Mouse (Mus musculus) spleen, embryonic (tissue): ENCODE results near the gene Cyp2w1.
"Not testable (repeated sequence)": the region's sequence is repeated elsewhere in the genome, so short reads cannot be mapped to it uniquely, and the experiment has no call there.

Experiments
- CTCF ChIA-PET: fragments of 350-600 bp; sonication (Branson Sonifier 250); formaldehyde crosslinking; loops from one replicate; lab custom pipeline; 2022; lab: Charles Lee

Gene Cyp2w1

DNA sequence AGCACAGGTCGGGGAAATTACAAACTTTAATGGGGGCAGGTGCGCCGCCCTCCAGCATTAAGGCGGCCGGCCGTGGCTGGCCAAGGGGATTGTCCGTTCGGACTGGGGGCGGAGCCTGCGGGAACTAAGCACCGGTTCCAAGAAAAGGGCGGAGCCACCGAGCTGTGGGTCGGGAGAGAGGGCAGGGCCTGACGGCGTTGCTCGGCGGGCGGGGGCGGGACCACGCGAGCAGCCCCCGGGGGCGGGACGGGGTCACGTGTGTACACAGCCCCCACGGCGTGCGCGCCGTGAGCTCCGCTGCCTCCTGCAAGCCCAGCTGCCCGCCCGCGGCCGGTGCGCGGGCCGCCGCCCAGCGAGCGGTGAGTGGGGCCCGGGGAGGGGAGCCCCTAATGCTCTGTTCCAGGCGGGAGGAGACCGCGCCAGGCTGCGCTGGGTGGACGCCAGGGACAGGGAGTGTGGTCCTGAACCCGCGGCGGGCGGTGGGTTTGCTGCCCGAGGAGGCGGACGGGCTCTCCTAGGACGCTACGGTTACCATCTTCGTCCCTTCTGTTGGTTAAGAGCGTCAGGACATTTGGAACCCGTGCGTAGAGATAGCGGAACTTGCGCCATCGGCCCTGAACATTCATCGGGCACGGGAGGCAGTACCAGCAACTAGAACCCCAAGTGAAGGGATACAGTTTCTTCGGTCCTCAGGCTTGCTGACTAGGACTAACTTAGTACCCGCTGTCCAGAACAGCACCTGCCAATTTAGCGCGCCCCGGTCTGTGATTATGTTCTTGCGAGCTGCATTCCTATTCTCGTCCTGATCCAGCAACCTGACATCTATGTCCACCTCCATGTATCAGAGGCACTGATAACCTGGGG, 28.2 kb downstream of the Cyp2w1 start:
- CTCF ChIA-PET, result interaction anchor here (0.6 kb wide), 1 partner anchor 15 kb away, joined by 4 read pairs; no protein-coding TSS in a partner anchor

DNA sequence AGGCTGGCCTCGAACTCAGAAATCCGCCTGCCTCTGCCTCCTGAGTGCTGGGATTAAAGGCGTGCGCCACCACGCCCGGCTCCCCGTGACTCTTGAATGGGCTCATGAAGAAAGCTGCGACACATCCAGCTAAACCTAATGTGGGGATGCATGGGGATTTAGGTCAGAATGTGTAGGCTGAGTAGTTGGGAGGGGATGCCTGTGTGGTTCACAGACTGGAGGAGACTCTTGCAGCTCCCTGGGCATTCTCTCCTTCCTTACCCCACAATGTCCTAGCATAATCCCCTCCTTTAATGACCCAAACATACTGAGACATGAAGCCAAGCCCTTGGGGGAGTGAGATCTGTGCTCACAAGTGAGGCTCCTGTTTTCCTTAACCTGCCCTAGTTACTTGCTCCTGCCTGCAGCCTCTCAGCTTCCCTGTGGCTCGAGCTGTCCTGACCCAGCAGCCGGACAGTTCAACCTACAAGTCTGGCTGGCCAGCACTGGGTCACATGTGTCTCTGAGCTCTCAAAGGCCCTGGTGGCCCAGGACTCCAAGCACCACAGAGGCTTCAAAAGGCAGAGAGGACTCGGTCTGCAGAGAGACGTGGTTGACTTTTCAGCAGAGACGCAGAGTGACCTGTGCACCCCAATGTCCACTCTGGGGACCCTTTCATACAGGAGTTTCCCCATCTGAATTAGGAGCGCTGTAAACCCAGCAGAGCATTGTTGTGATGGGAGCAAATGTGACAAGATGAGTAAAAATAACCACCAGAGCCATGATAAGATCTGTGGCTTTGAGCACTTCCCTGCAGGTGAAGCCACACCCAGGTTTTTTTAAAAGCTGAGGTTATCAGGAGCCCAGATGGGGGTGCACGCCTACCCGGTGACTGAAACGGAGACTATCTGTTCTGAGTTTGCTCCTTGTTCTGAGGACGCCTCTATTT, 29.4 kb downstream of the Cyp2w1 start:
- CTCF ChIA-PET, result no interaction called here

DNA sequence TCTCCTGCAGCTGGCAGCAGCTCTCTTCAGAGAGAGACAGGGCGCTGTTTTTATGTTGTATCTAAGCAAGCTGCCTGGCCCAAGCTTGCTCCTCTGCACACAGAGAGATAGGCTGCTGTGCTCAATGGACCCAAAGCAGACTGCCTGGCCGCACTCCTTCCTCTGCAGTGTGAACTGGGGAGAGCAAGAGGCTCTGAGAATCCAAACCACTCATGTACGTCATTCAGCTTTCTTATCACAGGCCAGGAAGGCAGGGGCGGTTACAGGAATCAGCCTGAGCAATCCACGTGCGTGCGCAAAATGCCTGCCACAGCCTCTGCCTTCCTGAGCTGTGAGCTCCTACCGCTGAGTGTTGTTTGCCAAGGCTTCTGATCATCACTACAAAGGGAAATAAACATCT, 30.3 kb downstream of the Cyp2w1 start:
- CTCF ChIA-PET, result interaction anchor here (0.8 to 1.1 kb wide), 2 partner anchors 11 to 16 kb away, joined by 3 read pairs; no protein-coding TSS in a partner anchor

DNA sequence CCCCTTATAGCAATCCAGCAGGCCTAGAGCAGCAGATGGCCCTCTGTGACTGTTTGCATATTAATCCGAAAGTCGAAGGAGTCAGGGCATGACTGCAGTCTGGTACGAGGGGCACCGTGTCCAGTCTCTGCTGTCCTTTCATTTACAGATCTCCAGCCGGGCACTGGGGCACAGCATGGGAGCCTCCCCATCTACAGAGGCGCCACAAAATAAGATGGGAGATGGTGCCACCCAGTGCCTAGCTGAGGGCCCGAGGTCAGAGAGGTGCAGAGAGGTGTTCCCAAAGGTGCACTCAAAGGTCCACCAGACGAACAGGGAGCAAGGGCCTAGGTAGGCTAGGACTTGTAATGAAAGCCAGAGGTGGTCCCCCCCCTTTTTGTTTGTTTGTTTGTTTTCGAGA, 30.8 kb downstream of the Cyp2w1 start:
- CTCF ChIA-PET, result interaction anchor here (0.8 to 1.1 kb wide), 2 partner anchors 12 to 15 kb away, joined by 3 read pairs; no protein-coding TSS in a partner anchor

DNA sequence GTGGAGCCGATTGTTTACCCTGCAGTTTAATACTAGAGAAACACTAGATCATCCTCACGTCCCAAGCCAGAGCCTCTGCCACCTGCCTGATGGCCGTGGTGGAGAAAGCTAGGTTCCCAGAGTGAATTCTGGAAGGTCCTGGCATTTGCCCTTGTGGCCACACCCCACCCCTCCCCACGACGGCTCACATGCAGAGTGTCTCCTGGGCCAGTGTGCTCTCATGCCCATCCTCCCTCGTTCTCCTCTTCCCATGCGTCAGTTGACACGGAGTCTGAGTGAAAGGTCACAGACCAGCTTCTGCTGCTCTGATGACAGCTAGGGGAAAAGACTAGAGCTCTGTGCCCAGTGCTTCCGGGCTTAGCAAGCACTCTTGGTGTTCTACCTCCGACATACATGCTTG, 32.1 kb downstream of the Cyp2w1 start:
- CTCF ChIA-PET, result interaction anchor here (0.6 kb wide), 1 partner anchor 9 kb away, joined by 4 read pairs; no protein-coding TSS in a partner anchor

DNA sequence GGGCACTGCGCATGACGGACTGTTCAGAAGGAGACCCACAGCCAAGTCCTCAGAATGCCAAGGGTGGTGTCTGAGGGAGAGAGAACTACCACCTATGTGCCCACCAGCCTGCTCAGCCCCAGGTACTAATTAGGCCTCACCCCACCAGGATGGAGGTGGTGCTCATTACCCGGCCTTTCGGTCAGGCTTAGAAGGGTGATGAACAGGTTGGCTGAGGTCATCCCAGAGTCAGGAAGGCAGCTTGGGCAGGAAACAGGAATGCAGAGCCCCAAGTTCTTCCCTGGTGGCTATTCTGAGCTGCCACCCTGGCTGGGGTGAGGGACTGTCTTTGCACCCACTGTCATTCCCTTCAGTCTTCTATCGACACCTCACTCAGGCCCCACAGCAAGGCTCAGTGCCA, 33.6 kb downstream of the Cyp2w1 start:
- CTCF ChIA-PET, result no interaction called here

DNA sequence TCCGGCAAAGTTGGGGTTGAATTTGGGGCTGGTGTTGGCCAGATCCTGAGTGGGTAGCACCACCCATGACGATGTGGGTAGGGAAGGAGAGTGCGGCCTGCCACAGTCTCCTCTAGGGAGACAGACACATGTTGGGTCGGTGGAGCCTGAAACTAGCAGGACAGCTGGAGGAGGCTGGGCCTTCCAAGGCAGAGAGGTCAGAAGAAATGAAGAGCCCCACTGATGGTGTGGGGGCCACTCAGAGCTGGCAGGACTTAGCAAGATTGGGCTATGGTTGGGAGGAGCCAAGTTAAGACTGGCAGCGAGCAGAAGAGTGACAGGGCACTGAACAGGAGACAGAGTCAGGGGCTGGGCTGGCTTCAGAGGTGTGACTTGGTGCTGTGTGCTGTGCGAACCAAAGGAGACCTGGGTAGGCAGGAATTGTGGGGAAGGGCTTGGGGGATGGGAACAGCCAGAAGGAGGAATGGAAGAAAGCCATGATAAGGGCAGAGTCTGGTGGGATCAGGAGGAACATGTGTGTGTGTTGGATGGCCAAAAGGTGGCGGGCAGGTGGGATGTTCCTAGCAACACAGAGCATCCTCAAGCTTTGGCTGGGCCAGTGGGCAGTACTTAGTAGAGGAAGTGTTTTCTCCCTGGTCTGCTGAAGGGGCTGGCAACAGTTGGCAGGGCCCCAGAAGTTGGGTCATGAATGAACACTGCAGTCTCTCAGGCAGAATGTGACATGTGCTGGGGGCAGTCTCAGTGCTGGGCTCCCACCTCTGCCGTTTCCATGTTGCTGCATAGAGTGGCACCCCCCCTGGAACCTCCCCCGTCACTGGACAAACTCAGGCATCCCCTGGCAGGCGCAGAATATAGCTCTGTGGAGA, 35.1 kb downstream of the Cyp2w1 start:
- CTCF ChIA-PET, result interaction anchor here (0.6 to 0.8 kb wide), 2 partner anchors 15 to 23 kb away, joined by 8 to 11 read pairs; no protein-coding TSS in a partner anchor

DNA sequence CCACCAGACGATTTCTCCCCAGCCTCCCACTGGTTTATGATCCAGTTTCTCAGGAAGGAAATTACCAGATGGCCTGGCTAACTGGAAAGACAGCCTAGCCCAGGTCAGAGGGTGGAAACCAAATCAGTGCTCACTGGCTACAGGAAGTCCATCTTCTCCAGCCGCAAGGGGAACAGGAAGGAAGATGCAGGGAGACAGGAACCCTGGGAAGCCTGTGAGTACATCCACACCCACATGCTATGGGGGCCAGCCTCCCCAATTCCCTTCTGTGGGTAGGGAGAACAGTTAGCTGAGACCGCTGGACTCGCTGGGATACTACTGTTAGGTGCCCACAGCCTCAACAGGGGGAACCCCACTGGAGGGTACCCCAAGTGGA, 35.8 kb downstream of the Cyp2w1 start:
- CTCF ChIA-PET, result no interaction called here

DNA sequence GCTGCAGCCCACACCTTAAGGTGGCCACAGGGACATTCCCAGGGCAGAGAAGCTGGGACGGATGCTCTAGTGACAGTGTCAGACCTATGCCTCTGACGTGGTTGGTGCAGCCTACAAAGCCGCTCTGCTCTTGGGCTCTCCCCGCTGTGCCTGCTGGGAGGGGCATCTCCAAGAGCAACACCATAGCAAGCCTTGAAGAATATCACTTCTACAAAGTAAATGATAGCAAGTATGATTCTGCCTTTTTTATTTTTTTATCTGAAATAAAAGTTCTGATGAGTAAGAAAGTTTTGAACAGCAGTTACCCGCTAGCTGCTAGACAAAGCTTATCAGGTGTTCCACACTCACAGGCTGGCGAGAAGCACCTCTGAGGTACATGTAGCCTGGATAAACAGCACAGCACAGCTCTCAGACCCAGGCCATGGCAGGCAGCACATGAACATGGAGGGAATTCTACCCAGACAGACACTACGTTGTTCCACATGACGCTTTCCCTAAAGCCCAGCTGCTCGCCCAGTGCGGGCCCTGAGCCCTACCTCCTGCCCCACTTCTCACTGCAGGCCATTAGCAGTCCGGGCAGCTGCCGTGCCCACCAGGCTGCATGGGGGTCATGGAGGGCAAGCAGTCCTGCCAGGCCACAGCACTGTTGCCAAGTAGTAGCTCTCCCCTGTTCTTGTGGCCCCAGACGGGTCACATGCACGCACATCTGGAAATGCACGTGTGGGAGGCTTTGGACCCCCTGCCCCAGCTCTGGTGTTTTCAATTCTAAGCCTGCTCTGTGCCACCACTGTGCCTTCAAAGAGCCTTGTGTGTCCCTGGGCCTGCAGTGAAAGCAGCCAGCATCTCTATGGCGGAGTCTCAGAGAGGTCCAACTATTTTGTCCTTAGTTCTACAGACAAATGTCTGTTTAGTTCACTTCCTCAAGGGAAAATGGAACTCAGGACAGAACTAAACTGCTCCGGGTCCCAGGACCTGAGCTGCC, 36.6 kb downstream of the Cyp2w1 start:
- CTCF ChIA-PET, result no interaction called here

DNA sequence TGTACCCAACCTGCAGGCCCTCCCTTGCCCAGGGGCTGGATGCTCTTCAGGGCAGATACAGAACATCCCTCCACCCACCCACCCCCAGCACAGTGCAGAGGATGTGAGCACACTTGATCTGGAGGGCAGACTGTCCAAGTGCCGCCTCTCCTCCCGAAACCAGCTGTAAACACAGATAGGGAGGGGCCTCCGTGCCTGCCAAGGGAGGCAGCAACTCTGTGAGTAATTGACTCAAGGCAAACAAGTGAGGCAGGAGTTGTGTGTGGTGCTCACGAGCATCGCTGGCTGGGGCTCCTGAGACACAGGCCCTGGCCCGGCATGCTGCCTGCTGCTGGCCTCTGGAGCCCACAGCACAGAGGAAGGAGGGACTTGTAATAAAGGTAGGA, 37.3 kb downstream of the Cyp2w1 start:
- CTCF ChIA-PET, result no interaction called here

DNA sequence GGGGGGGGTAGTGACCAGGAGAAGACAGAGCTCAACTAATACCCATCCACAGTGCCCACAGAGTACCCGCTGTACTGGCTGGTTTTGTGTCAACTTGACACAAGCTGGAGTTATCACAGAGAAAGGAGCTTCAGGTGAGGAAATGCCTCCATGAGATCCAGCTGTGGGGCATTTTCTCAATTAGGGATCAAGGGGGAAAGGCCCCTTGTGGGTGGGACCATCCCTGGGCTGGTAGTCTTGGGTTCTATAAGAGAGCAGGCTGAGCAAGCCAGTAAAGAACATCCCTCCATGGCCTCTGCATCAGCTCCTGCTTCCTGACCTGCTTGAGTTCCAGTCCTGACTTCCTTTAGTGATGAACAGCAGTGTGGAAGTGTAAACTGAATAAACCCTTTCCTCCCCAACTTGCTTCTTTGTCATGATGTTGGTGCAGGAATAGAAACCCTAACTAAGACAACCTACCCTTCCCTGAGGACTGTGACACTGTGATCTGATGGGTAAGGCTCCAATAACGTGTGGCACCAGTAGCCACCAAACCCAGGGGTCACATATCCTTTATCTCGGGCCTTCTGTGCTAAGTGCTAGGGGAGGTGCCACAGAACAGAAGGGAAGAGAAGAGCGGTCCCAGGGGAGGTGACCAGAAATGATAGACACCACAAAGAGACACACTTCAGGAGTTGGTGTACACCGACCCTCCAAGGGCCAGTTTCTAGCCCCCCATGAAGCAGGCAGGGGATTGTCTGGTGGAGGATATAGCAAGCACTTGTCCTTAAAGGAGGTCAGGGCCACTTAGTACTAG, 38.1 kb downstream of the Cyp2w1 start:
- CTCF ChIA-PET, result not testable (repeated sequence)

DNA sequence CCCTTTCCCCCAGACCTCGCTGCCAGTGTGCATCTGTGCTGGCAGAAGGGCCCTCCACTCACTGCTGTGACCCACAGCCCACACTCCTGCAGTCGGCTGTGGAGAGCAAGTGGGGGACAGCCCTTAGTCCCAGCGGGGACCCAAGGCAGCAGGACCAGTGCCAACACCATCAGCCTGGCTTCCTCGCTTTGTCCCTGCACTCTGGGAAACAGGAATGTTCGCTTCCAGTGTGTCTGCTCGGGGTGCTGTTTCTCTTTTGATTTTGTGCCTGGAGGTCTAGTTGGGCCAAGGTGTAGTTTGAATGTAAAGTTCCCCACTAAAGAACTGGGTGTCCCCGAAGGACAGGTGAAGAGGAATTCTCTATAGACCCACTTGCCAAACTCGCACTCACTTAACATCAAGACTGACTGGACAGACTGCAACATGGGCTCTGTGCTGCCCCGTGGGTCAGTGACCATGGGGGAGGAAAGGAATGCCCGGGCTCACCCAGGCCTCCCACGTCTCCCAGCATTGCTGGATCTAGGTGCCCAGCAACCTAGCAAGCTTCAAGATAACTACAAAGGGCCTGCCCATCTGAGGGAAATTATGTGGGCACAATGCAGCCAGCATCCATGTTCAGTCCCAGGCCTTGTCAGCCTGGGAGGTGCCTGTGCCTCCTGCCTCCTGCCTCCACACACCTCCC, 39.0 kb downstream of the Cyp2w1 start:
- CTCF ChIA-PET, result no interaction called here

DNA sequence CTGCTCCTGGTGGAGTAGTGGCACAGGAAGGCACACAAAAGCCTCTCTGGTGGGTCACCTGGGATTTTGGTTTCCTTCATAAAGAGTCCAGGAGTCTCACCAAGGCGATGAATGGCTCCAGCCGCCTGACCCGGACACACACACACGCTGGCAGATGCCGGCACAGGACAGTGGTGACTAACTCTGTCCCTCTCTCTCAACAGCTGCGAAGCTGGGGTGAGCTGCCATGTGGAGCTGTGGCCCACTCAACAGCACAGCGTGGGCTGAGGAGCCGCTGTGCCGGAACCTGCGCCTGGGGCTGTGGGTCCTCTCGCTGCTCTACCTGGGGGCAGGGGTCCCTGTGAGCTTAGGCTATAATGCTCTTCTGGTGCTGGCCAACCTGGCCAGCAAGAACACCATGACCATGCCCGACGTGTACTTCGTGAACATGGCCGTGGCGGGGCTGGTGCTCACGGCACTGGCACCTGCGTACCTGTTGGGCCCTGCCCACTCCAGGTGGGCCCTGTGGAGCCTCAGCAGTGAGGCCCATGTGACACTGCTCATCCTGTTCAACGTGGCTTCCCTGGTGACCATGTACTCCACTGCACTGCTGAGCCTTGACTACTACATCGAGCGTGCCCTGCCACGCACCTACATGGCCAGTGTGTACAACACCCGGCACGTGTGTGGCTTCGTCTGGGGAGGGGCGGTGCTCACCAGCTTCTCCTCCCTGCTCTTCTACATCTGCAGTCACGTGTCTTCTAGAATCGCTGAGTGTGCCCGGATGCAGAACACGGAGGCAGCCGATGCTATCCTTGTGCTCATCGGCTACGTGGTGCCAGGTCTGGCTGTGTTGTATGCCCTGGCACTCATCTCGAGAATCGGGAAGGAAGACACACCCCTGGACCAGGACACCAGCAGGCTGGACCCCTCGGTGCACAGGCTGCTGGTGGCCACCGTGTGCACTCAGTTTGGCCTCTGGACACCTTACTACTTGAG, 40.1 kb downstream of the Cyp2w1 start:
- CTCF ChIA-PET, result no interaction called here

DNA sequence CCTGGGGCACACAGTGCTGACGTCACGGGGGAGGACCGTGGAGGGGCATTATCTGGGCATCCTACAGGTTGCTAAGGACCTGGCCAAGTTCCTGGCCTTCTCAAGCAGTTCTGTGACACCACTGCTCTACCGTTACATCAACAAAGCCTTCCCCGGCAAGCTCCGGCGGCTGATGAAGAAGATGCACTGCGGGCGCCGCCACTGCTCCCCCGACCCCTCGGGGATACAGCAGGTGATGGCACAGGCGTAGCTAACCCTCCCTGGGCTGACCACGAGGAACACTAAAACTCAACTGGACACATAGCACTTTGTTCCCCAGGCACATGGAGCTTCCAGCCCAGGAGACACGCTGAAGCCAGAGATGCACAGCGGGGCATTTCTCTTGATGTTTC, 40.8 kb downstream of the Cyp2w1 start:
- CTCF ChIA-PET, result interaction anchor here (0.6 kb wide), 1 partner anchor 9 kb away, joined by 4 read pairs; no protein-coding TSS in a partner anchor

DNA sequence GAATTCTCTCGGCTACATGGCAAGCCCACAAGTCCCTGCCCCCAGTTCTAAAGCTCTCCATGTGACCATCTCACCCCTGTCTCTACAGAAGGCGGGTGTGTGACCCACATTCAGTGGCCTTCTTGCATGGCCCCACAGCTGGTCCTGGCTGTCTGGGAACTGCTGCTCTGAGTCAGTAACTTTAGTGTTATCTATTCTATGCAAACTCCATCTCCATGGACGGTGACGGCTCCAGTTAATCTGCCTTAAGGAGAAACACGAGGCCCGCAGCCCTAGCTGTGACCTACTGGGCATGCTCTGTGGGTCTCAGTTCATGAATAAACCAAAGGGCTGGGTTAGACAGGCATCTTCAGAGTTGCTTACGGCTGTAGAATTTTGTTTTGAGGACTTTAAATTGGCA, 42.0 kb downstream of the Cyp2w1 start:
- CTCF ChIA-PET, result interaction anchor here (1.1 kb wide), 1 partner anchor 20 kb away, joined by 4 read pairs; no protein-coding TSS in a partner anchor

DNA sequence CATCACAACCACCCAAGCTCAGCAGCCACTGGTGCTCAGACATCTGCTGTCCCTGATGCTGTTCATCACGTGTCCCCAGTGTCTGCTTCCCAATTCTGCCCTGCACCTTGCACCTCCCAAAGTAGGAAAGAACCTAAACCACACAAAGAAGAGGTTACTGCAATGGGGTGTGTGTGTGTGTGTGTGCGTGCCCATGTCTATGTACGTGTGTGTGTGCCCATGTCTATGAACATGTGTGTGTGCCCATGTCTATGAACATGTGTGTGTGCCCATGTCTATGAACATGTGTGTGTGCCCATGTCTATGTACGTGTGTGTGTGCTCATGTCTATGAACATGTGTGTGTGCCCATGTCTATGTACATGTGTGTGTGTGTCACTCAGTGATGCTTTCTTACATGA, 43.1 kb downstream of the Cyp2w1 start:
- CTCF ChIA-PET, result interaction anchor here (0.7 kb wide), 2 partner anchors 13 to 15 kb away, joined by 3 to 4 read pairs; no protein-coding TSS in a partner anchor

DNA sequence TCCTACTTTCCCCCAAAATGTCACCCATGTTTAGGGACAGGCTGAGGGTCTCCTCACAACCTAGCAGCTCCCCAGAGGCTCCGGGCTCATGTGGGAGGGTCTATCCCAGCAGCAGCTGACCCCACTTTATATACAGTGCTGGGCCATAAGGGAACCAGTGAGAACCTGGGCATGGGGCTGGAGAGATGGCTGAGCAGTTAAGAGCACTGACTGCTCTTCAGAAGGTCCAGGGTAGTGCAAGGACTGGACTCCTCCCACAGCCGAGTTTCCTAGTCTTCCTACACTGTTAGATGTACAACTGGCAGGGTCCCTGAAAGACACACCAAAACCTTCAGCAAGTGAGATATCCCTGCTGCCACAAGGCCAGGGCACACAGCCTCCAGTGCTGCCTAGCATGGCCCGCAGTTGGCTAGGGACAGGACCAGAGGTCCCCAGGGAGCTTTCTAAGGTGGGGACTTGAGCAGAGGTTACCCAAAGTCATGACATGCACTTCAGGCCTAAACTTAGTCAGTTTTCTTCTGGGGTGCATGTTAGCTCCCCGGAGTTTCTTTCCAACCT, 45.0 kb downstream of the Cyp2w1 start:
- CTCF ChIA-PET, result interaction anchor here (0.5 to 2.6 kb wide), 5 partner anchors 14 to 208 kb away, joined by 3 to 16 read pairs (median 7); no protein-coding TSS in a partner anchor
